Mouse (Mus musculus) midbrain, embryonic 12.5 days (tissue): Measurements from ENCODE around the gene Arhgef3. TPM values are rescaled to one million over a fixed set of nuclear protein-coding genes. Genes with fewer than 3 reads are reported as not detected.

Source experiments
- ATAC-seq: fragments of 200-750 bp; cut with Nextera tagmentation; 2 replicates; pipeline ENCODE4 v1.8.0; 2017; ENCODE audit warnings: low read depth, moderate TSS enrichment, moderate library complexity; ENCODE audit not compliant: low FRiP score
- H3K27ac ChIP-seq: fragments of 300-500 bp; sonication (generic); replicated peaks from 2 replicates; pipeline ENCODE4 v1.5.1; 2016; ENCODE audit warnings: mild to moderate bottlenecking
- H3K27me3 ChIP-seq: fragments of 300-500 bp; sonication (generic); 2 replicates; pipeline ENCODE4 v1.6.1; 2016; ENCODE audit warnings: mild to moderate bottlenecking
- H3K36me3 ChIP-seq: fragments of 300-500 bp; sonication (generic); 2 replicates; pipeline ENCODE4 v1.6.1; 2016
- H3K4me1 ChIP-seq: fragments of 300-500 bp; sonication (generic); 2 replicates; pipeline ENCODE4 v1.6.1; 2016
- H3K4me2 ChIP-seq: fragments of 300-500 bp; sonication (generic); replicated peaks from 2 replicates; pipeline ENCODE4 v1.6.1; 2016; ENCODE audit warnings: mild to moderate bottlenecking, moderate library complexity
- H3K4me3 ChIP-seq: fragments of 300-500 bp; sonication (generic); 2 replicates; pipeline ENCODE4 v1.5.1; 2016; ENCODE audit warnings: mild to moderate bottlenecking
- H3K9ac ChIP-seq: fragments of 300-500 bp; sonication (generic); replicated peaks from 2 replicates; pipeline ENCODE4 v1.6.1; 2016; ENCODE audit warnings: mild to moderate bottlenecking, moderate library complexity
- H3K9me3 ChIP-seq: fragments of 300-500 bp; sonication (generic); 2 replicates; pipeline ENCODE4 v1.6.1; 2016; ENCODE audit warnings: mild to moderate bottlenecking
- WGBS: fragments of 180-500 bp; shearing (Covaris S2); methylation state at CpG from one replicate; pipeline ENCODE4 v1.1.7; 2016; 5-methylcytosine and 5-hydroxymethylcytosine counted together
- polyA plus RNA-seq: library from polyadenylated mRNA; unstranded; fragments of >200 nt; fragmentation: Nextera tagmentation; extraction: Ambion mirVana; gene quantifications from 2 replicates; pipeline ENCODE4 v1.2.1, GENCODE M21; 2016

The Arhgef3 gene
- polyA plus RNA-seq, 1 experiment from 2014 or later, result 2.2 TPM

- H3K36me3 ChIP-seq, result no peaks in the 10 kb centered on the region
- H3K27ac ChIP-seq, result no peak overlapping the region
- ATAC-seq, result no peak
- no peak overlapping the region for H3K4me2 ChIP-seq
- H3K9me3 ChIP-seq, result no peaks in the 10 kb centered on the region
- no peak overlapping the region for H3K4me3 ChIP-seq
- no peaks in the 10 kb centered on the region for H3K27me3 ChIP-seq
- 0 out of 2 replicates have a peak, but pooled peaks cover 4% of the 10 kb centered on the region for H3K4me1 ChIP-seq
- H3K9ac ChIP-seq, result no peak overlapping the region
- 82% methylated on average over 5 of the region's 5 CpGs for WGBS
Measured at GRCm38 (mm10) chr14:27085471-27085870, 29.2 kb upstream of the Arhgef3 start.

- WGBS, result 49% methylated on average over 4 of the region's 4 CpGs
- 0 out of 2 replicates have a peak, but pooled peaks cover 4% of the 10 kb centered on the region for H3K4me1 ChIP-seq
- no peaks in the 10 kb centered on the region for H3K9me3 ChIP-seq
- no peak for ATAC-seq
- no peak overlapping the region for H3K9ac ChIP-seq
- H3K36me3 ChIP-seq, result no peaks in the 10 kb centered on the region
- no peak overlapping the region for H3K4me3 ChIP-seq
- H3K27ac ChIP-seq, result no peak overlapping the region
- no peaks in the 10 kb centered on the region for H3K27me3 ChIP-seq
- no peak overlapping the region for H3K4me2 ChIP-seq
Measured at GRCm38 (mm10) chr14:27085999-27086398, 28.7 kb upstream of the Arhgef3 start.

- Histone ChIP-seq H3K4me1 (peaks cover 14% of the 10 kb centered on the region), H3K4me3 (no peak overlapping the region), H3K4me2 (no peak overlapping the region), H3K27ac (0 out of 2 replicates have a peak overlapping the region, but pooled peaks have one; percentile 35), H3K27me3 (no peaks in the 10 kb centered on the region), H3K9ac (no peak overlapping the region), H3K9me3 (no peaks in the 10 kb centered on the region), H3K36me3 (no peaks in the 10 kb centered on the region)
- ATAC-seq, result no peak
- WGBS, result 70% methylated on average over 5 of the region's 5 CpGs
Measured at GRCm38 (mm10) chr14:27094247-27094646, 20.5 kb upstream of the Arhgef3 start.

GRCm38 (mm10) chr14:27096133-27096532 is 18.6 kb upstream of the Arhgef3 start:
- Histone ChIP-seq H3K4me3 (no peak overlapping the region), H3K4me2 (no peak overlapping the region), H3K27me3 (no peaks in the 10 kb centered on the region), H3K36me3 (peaks cover 5% of the 10 kb centered on the region; the same call in 1 of the 2 replicates), H3K4me1 (peaks cover 14% of the 10 kb centered on the region), H3K27ac (no peak overlapping the region), H3K9me3 (no peaks in the 10 kb centered on the region), H3K9ac (0 out of 2 replicates have a peak overlapping the region, but pooled peaks have one; percentile 28)
- ATAC-seq, result no peak
- 69% methylated on average over 9 of the region's 9 CpGs for WGBS

GRCm38 (mm10) chr14:27096779-27097178 is 17.9 kb upstream of the Arhgef3 start:
- Histone ChIP-seq H3K27ac (no peak overlapping the region), H3K4me1 (peaks cover 14% of the 10 kb centered on the region), H3K27me3 (no peaks in the 10 kb centered on the region), H3K9ac (no peak overlapping the region), H3K4me3 (no peak overlapping the region), H3K4me2 (no peak overlapping the region), H3K9me3 (no peaks in the 10 kb centered on the region), H3K36me3 (peaks cover 5% of the 10 kb centered on the region; the same call in 1 of the 2 replicates)
- no peak for ATAC-seq
- 14% methylated on average over 3 of the region's 3 CpGs for WGBS

GRCm38 (mm10) chr14:27101735-27102134 is 13.0 kb upstream of the Arhgef3 start:
- Histone ChIP-seq H3K27ac (no peak overlapping the region), H3K9ac (no peak overlapping the region), H3K4me3 (no peak overlapping the region), H3K27me3 (no peaks in the 10 kb centered on the region), H3K4me1 (peaks cover 6% of the 10 kb centered on the region; the same call in 1 of the 2 replicates), H3K9me3 (no peaks in the 10 kb centered on the region), H3K36me3 (peaks cover 5% of the 10 kb centered on the region; the same call in 1 of the 2 replicates), H3K4me2 (no peak overlapping the region)
- ATAC-seq, result no peak
- 78% methylated on average over 7 of the region's 7 CpGs for WGBS

GRCm38 (mm10) chr14:27102720-27103119 is 12.0 kb upstream of the Arhgef3 start:
- H3K4me3 ChIP-seq, result no peak overlapping the region
- H3K9me3 ChIP-seq, result no peaks in the 10 kb centered on the region
- H3K9ac ChIP-seq, result no peak overlapping the region
- peaks cover 6% of the 10 kb centered on the region; the same call in 1 of the 2 replicates for H3K4me1 ChIP-seq
- peaks cover 5% of the 10 kb centered on the region; the same call in 1 of the 2 replicates for H3K36me3 ChIP-seq
- H3K27ac ChIP-seq, result no peak overlapping the region
- WGBS, result 79% methylated on average over 6 of the region's 6 CpGs
- H3K4me2 ChIP-seq, result no peak overlapping the region
- ATAC-seq, result no peak
- no peaks in the 10 kb centered on the region for H3K27me3 ChIP-seq

- H3K4me2 ChIP-seq, result no peak overlapping the region
- H3K27ac ChIP-seq, result peak overlapping the region; percentile 2; the same call in 1 of the 2 replicates
- H3K27me3 ChIP-seq, result no peaks in the 10 kb centered on the region
- H3K4me3 ChIP-seq, result no peak overlapping the region
- H3K4me1 ChIP-seq, result peaks cover 6% of the 10 kb centered on the region; the same call in 1 of the 2 replicates
- H3K9ac ChIP-seq, result no peak overlapping the region
- ATAC-seq, result no peak
- no peaks in the 10 kb centered on the region for H3K9me3 ChIP-seq
- H3K36me3 ChIP-seq, result no peaks in the 10 kb centered on the region
- WGBS, result 53% methylated on average over 12 of the region's 12 CpGs
Measured at GRCm38 (mm10) chr14:27105731-27106457, 8.8 kb upstream of the Arhgef3 start.

- peaks cover 5% of the 10 kb centered on the region; the same call in 1 of the 2 replicates for H3K4me1 ChIP-seq
- no peak overlapping the region for H3K9ac ChIP-seq
- no peaks in the 10 kb centered on the region for H3K9me3 ChIP-seq
- no peak overlapping the region for H3K4me2 ChIP-seq
- H3K27me3 ChIP-seq, result peaks cover 8% of the 10 kb centered on the region
- ATAC-seq, result no peak
- no peaks in the 10 kb centered on the region for H3K36me3 ChIP-seq
- H3K27ac ChIP-seq, result no peak overlapping the region
- no peak overlapping the region for H3K4me3 ChIP-seq
- 72% methylated on average over 6 of the region's 6 CpGs for WGBS
Measured at GRCm38 (mm10) chr14:27108748-27109504, 5.8 kb upstream of the Arhgef3 start.

- Histone ChIP-seq H3K4me2 (peak overlapping the region; percentile 98), H3K4me3 (peak overlapping the region; percentile 54), H3K4me1 (peaks cover 15% of the 10 kb centered on the region), H3K9ac (peak overlapping the region; percentile 60; the same call in 1 of the 2 replicates), H3K27me3 (peaks cover 45% of the 10 kb centered on the region), H3K27ac (no peak overlapping the region), H3K36me3 (no peaks in the 10 kb centered on the region), H3K9me3 (no peaks in the 10 kb centered on the region)
- ATAC-seq, result no peak
- 16% methylated on average over 11 of the region's 11 CpGs for WGBS
Measured at GRCm38 (mm10) chr14:27115275-27115660, 569 bp downstream of the Arhgef3 start.

GRCm38 (mm10) chr14:27115991-27116390 is 1.3 kb downstream of the Arhgef3 start:
- H3K36me3 ChIP-seq, result no peaks in the 10 kb centered on the region
- WGBS, result 83% methylated on average over 6 of the region's 6 CpGs
- no peak for ATAC-seq
- H3K9me3 ChIP-seq, result no peaks in the 10 kb centered on the region
- no peak overlapping the region for H3K27ac ChIP-seq
- no peak overlapping the region for H3K9ac ChIP-seq
- H3K4me2 ChIP-seq, result no peak overlapping the region
- peaks cover 45% of the 10 kb centered on the region for H3K27me3 ChIP-seq
- no peak overlapping the region for H3K4me3 ChIP-seq
- H3K4me1 ChIP-seq, result peaks cover 15% of the 10 kb centered on the region

- Histone ChIP-seq H3K36me3 (no peaks in the 10 kb centered on the region), H3K27ac (no peak overlapping the region), H3K4me3 (no peak overlapping the region), H3K9me3 (no peaks in the 10 kb centered on the region), H3K27me3 (peaks cover 45% of the 10 kb centered on the region), H3K4me2 (no peak overlapping the region), H3K9ac (no peak overlapping the region), H3K4me1 (peaks cover 15% of the 10 kb centered on the region)
- WGBS, result 80% methylated on average over 4 of the region's 4 CpGs
- no peak for ATAC-seq
Measured at GRCm38 (mm10) chr14:27116577-27117165, 2.0 kb downstream of the Arhgef3 start.
